Mouse (Mus musculus) frontal cortex, postnatal 36 days (tissue): ENCODE results near the gene Ankfy1.

Experiments
- DNase-seq, 2 experiments: peaks; one replicate each; pipeline ENCODE4 v3.0.0; 2022; ENCODE audit warnings: low spot score in 2 of 2

The Ankfy1 gene

GRCm38 (mm10) chr11:72795149-72795454 lies 105.3 kb downstream of the Ankfy1 start:
- DNase-seq, result no peak

- peak; percentile 94 to 98 for DNase-seq
Measured at GRCm38 (mm10) chr11:72795455-72796295, 105.9 kb downstream of the Ankfy1 start, which contains the start of the genes Cyb5d2 and Zzef1. Gene Cyb5d2 (minus strand): TSS chr11:72796142. Gene Zzef1 (plus strand): TSS chr11:72796226.

DNA sequence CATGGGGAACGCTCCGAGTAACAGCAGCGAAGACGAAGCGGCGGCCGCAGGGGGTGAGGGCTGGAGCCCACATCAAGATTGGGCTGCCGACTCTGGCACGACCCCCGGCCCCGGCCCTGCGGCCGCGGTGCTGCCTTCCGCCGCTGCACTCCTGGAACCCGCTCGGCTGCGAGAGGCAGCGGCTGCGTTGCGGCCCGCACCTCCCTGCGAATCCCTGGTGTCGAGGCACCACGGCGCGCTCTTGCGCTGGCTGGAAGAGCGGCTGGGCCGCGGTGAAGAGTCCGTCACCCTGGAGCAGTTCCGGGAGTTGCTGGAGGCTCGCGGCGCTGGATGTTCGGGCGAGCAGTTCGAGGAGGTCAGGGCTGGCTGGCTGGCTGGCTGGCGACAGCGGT lies 106.5 kb downstream of the Ankfy1 start:
- no peak for DNase-seq

DNA sequence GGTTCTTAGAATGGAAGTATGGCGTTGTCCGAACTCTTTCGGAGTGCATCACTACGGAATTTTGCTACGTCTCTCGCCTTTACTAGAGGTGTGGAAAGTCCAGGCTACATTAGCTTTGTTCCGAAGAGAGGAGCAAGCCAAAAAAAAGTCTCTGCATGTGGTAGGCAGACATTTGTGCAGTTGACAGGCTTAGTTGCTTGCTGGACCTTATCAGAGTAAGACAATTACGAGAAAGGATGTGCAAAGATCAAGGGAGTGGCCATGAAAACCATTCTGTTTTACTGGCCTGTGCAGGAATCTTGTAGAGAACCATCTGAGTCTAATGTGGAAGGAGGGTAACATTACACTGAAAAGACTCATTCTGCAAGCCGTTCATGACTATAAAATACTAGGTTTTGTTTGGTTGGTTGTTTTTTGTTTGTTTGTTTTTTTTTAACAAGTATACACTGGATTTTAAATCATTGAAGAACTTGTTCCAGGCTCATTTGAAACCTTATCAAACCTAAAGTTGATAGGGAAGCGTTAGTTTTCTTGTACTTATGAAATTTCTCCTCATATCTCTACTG lies 107.0 kb downstream of the Ankfy1 start:
- no peak for DNase-seq

DNA sequence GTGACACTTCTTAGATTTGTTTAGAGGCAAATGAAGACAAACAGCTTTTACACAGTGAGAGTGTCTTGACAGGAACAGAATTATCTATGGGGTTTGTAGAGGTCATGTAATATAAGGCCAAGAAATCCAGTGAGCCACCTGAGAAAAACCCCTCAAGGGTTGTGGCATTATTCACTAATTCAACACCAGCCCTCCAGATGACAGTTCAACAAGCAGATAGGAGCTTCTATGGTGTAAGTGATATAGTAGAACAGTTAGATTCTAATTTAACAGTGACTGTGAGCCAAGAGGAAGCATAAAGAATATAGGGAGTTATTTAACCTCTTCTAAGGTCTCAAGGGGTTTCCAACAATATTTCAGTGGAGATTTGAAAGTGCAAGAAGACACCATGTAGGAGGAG lies 108.3 kb downstream of the Ankfy1 start:
- no peak for DNase-seq

GRCm38 (mm10) chr11:72801182-72801581 lies 111.4 kb downstream of the Ankfy1 start:
- no peak for DNase-seq

DNA sequence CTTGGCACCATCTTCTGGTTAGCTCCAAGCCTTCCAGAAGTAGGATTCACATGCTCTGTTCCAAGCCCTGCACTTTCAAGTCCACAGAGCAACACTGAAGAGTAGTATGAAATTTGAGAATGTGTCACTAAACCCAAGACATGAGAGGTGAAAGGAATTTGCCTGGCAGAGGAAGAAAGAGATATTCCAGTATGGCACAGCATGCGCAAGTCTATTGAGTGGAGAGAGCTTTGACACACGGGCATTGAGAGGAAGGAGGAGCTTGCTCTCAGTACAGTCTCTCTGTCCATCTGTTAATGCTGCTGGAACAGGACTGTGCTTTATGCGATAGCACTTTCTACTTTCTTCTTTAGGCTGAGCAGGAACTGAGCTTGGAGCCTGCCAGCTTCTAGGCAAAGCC lies 113.2 kb downstream of the Ankfy1 start:
- no peak for DNase-seq

DNA sequence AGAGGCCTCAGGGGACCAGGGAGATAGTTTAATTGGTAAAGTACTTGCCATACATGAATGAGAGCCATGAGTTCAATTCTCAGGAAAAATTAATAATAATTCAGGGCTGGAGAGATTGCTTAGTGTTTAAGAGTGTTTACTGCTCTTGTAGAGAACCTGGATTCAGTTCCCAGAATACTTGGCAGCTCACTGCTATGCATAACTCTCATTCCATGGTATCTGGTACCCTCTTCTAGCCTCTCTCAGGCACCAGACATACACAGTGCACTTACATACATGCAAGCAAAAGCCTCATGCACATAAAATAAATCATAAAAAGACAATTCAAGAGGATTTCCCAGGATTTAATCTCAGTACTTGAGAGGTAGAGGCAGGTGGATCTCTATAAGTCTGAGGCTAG lies 114.8 kb downstream of the Ankfy1 start:
- DNase-seq, result no peak

DNA sequence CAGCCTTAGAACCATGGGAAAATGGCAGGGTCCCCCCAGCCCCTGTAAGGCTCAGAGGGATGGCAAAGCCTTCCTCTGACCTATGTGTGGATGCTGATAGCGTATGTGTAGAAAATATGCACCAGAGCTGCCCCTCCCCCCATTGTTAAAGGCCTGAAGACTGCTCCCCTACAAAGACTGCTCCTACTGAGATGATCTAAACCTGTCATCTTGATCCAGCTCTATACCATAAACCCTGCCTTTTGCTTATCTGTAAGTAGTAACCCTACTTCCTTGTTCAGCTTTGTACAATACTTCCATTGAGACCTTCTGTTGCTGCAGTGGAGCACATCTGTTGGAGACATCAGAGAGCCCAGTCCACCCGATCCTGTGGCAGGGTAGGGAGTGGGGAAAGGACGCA lies 115.4 kb downstream of the Ankfy1 start:
- no peak for DNase-seq

GRCm38 (mm10) chr11:72806556-72806955 lies 116.8 kb downstream of the Ankfy1 start:
- DNase-seq, result peak in 1 of 2 experiments; percentile 31

DNA sequence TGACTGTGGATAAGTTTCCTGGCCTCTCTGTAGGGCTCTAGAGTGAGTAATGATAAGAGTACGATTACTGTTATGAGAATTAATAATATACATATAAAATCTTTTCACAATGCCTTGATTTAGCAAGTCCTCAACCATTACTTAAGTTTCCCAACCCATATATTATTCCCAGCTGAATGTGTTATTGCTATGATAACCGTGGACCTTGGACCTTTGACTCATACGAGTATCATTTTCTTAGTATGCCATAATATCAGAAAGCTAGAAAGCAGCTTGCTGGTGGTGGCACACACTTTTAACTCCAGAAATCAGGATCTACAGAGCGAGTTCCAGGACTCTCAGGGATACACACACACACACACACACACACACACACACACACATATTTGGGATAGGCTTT lies 118.2 kb downstream of the Ankfy1 start:
- no peak for DNase-seq

- peak in 1 of 2 experiments; percentile 59 for DNase-seq
Measured at GRCm38 (mm10) chr11:72813687-72814086, 123.9 kb downstream of the Ankfy1 start.

GRCm38 (mm10) chr11:72814188-72814587 lies 124.4 kb downstream of the Ankfy1 start:
- no peak for DNase-seq

- DNase-seq, result no peak
Measured at GRCm38 (mm10) chr11:72816859-72817258, 127.1 kb downstream of the Ankfy1 start.

DNA sequence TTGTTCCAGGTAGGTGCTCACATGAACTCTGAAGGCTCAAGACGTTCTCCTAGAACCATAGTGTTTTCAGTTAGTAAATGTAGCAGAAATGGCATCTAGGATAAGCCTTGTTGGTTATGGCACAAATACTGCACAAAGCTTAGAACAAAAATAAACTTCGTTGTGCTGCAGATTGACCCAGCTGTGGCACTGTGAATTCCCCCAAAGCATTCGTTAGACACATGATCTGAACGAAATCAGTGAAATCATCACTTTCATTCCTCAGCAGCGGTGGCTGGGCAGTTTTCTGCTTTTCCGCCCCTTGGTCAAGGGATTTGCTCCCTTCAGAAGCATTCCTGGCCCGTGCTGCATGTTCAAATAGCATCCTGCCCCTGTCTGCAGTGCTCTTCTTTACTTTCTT lies 128.3 kb downstream of the Ankfy1 start:
- no peak for DNase-seq

DNA sequence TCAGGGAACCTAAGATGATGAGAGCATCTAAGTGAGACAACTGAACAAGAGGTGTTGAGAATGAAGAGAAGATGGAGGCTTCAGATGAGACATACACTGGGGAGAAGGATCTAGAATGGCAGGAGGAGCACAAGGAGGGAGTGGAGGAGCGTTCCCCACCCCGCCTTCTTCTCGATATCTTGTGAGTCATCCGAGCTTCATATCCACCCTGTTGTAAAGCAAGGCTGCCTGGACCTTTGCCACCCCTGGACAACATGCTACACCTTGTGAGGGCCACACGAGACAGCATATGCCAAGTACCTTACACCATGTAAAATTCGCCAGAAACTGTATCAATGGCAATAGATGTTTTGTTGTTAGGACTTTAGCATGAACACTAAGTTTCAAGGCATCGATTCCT lies 131.2 kb downstream of the Ankfy1 start:
- no peak for DNase-seq
